Mouse (Mus musculus) limb, embryonic 10.5 days (tissue): ENCODE data around the gene Atp4a. TPM values are rescaled to one million over a fixed set of nuclear protein-coding genes. Genes with fewer than 3 reads are reported as not detected.
A peak's percentile ranks its signal among the peaks of the same experiment; 100 is the strongest.

Source experiments
- DNase-seq: peaks from one replicate; pipeline ENCODE4 v3.0.0-alpha.2; 2017; ENCODE audit warnings: low spot score
- H3K27ac ChIP-seq: fragments of 300-500 bp; sonication (generic); 2 replicates; pipeline ENCODE4 v1.5.1; 2016; ENCODE audit warnings: mild to moderate bottlenecking
- H3K27me3 ChIP-seq: fragments of 300-500 bp; sonication (generic); 2 replicates; pipeline ENCODE4 v1.6.1; 2016; ENCODE audit warnings: low read depth, mild to moderate bottlenecking; ENCODE audit not compliant: poor library complexity, severe bottlenecking
- H3K36me3 ChIP-seq: fragments of 300-500 bp; sonication (generic); 2 replicates; pipeline ENCODE4 v1.6.1; 2016; ENCODE audit warnings: mild to moderate bottlenecking, moderate library complexity
- H3K4me1 ChIP-seq: fragments of 300-500 bp; sonication (generic); 2 replicates; pipeline ENCODE4 v1.6.1; 2016
- H3K4me3 ChIP-seq: fragments of 300-500 bp; sonication (generic); 2 replicates; pipeline ENCODE4 v1.5.1; 2016; ENCODE audit warnings: mild to moderate bottlenecking, moderate library complexity
- H3K9me3 ChIP-seq: fragments of 300-500 bp; sonication (generic); replicated peaks from 2 replicates; pipeline ENCODE4 v1.6.1; 2016; ENCODE audit warnings: mild to moderate bottlenecking
- WGBS: fragments of 180-500 bp; shearing (Covaris S2); methylation state at CpG from one replicate; pipeline ENCODE4 v1.1.7; 2016; 5-methylcytosine and 5-hydroxymethylcytosine counted together
- polyA plus RNA-seq: library from polyadenylated mRNA; unstranded; fragments of >200 nt; fragmentation: Nextera tagmentation; extraction: Ambion mirVana; gene quantifications from 2 replicates; pipeline ENCODE4 v1.2.1, GENCODE M21; 2016

Atp4a gene
- polyA plus RNA-seq: 0.08 and 0.38 TPM in 2 replicates

GRCm38 (mm10) chr7:30711942-30712341, at the start of gene Atp4a:
TSS of gene Atp4a (plus strand) at chr7:30712209.
- no peak for DNase-seq
- peaks cover 29% of the 10 kb centered on the region for H3K27me3 ChIP-seq
- no peak within 1 kb of the TSS for H3K4me3 ChIP-seq
- H3K9me3 ChIP-seq: no peaks in the 10 kb centered on the region
- H3K27ac ChIP-seq: no peak within 1 kb of the TSS
- peaks cover 2% of the 10 kb centered on the region for H3K4me1 ChIP-seq
- 86% methylated on average over 3 of the region's 3 CpGs for WGBS
- H3K36me3 ChIP-seq: no peaks in the 10 kb centered on the region

GRCm38 (mm10) chr7:30664529-30665200, 47.3 kb upstream of the Atp4a start, which contains the start of gene Haus5:
TSS of gene Haus5 (minus strand) at chr7:30664994.
- DNase-seq: peak; percentile 93
- Histone ChIP-seq H3K27me3 (no peaks in the 10 kb centered on the region), H3K27ac (peak within 1 kb of the TSS; percentile 84), H3K36me3 (peaks cover 38% of the 10 kb centered on the region), H3K9me3 (no peaks in the 10 kb centered on the region), H3K4me3 (peak within 1 kb of the TSS; percentile 76), H3K4me1 (peaks cover 9% of the 10 kb centered on the region)
- under 1% methylated on average over 34 of the region's 34 CpGs for WGBS

GRCm38 (mm10) chr7:30665321-30665720, 46.7 kb upstream of the Atp4a start:
- no peaks in the 10 kb centered on the region for H3K9me3 ChIP-seq
- H3K4me1 ChIP-seq: peaks cover 9% of the 10 kb centered on the region
- 9% methylated on average over 11 of the region's 11 CpGs for WGBS
- H3K27ac ChIP-seq: peak overlapping the region; percentile 84
- H3K27me3 ChIP-seq: no peaks in the 10 kb centered on the region
- DNase-seq: no peak
- peak overlapping the region; percentile 76 for H3K4me3 ChIP-seq
- peaks cover 31% of the 10 kb centered on the region for H3K36me3 ChIP-seq

- Histone ChIP-seq H3K4me3 (no peak overlapping the region), H3K36me3 (no peaks in the 10 kb centered on the region), H3K9me3 (no peaks in the 10 kb centered on the region), H3K27ac (no peak overlapping the region), H3K4me1 (peaks cover 8% of the 10 kb centered on the region), H3K27me3 (no peaks in the 10 kb centered on the region)
- WGBS: 42% methylated on average over 3 of the region's 3 CpGs
- no peak for DNase-seq
Observed at GRCm38 (mm10) chr7:30669229-30669628, 42.8 kb upstream of the Atp4a start.

- Histone ChIP-seq H3K27me3 (no peaks in the 10 kb centered on the region), H3K4me3 (no peak within 1 kb of the TSS), H3K9me3 (no peaks in the 10 kb centered on the region), H3K36me3 (no peaks in the 10 kb centered on the region), H3K27ac (no peak within 1 kb of the TSS), H3K4me1 (no peaks in the 10 kb centered on the region)
- WGBS: 68% methylated on average over 9 of the region's 9 CpGs
- DNase-seq: no peak
Observed at GRCm38 (mm10) chr7:30671480-30671879, 40.5 kb upstream of the Atp4a start, which contains the start of gene Pmis2. TSS of gene Pmis2 (minus strand) at chr7:30671605.

GRCm38 (mm10) chr7:30678263-30678975, 33.6 kb upstream of the Atp4a start:
- Histone ChIP-seq H3K27ac (no peak overlapping the region), H3K9me3 (no peaks in the 10 kb centered on the region), H3K4me1 (no peaks in the 10 kb centered on the region), H3K27me3 (no peaks in the 10 kb centered on the region), H3K4me3 (no peak overlapping the region), H3K36me3 (no peaks in the 10 kb centered on the region)
- no peak for DNase-seq
- WGBS: 75% methylated on average over 5 of the region's 5 CpGs

- Histone ChIP-seq H3K9me3 (no peaks in the 10 kb centered on the region), H3K36me3 (no peaks in the 10 kb centered on the region), H3K27ac (no peak overlapping the region), H3K4me3 (no peak overlapping the region), H3K27me3 (peaks cover 7% of the 10 kb centered on the region), H3K4me1 (no peaks in the 10 kb centered on the region)
- WGBS: 69% methylated on average over 5 of the region's 5 CpGs
- DNase-seq: no peak
Observed at GRCm38 (mm10) chr7:30681897-30682296, 30.1 kb upstream of the Atp4a start.

- no peak overlapping the region for H3K27ac ChIP-seq
- H3K36me3 ChIP-seq: no peaks in the 10 kb centered on the region
- no peaks in the 10 kb centered on the region for H3K9me3 ChIP-seq
- H3K27me3 ChIP-seq: peaks cover 22% of the 10 kb centered on the region
- H3K4me3 ChIP-seq: no peak overlapping the region
- WGBS: 84% methylated on average over 2 of the region's 2 CpGs
- DNase-seq: no peak
- H3K4me1 ChIP-seq: no peaks in the 10 kb centered on the region
Observed at GRCm38 (mm10) chr7:30683425-30683824, 28.6 kb upstream of the Atp4a start.

- WGBS: 77% methylated on average over 6 of the region's 6 CpGs
- DNase-seq: no peak
Observed at GRCm38 (mm10) chr7:30688325-30688724, 23.7 kb upstream of the Atp4a start.

GRCm38 (mm10) chr7:30698101-30698500, 13.9 kb upstream of the Atp4a start:
- no peak overlapping the region for H3K27ac ChIP-seq
- 73% methylated on average over 5 of the region's 5 CpGs for WGBS
- DNase-seq: no peak
- H3K4me1 ChIP-seq: no peaks in the 10 kb centered on the region
- no peaks in the 10 kb centered on the region for H3K9me3 ChIP-seq
- H3K36me3 ChIP-seq: no peaks in the 10 kb centered on the region
- H3K4me3 ChIP-seq: no peak overlapping the region
- H3K27me3 ChIP-seq: no peaks in the 10 kb centered on the region

More at GRCm38 (mm10) chr7:30688325-30688724, 23.7 kb upstream of the Atp4a start:
- H3K36me3 ChIP-seq: no peaks in the 10 kb centered on the region
- no peaks in the 10 kb centered on the region for H3K9me3 ChIP-seq
- H3K27ac ChIP-seq: no peak overlapping the region
- peaks cover 23% of the 10 kb centered on the region for H3K27me3 ChIP-seq
- H3K4me1 ChIP-seq: no peaks in the 10 kb centered on the region
- H3K4me3 ChIP-seq: no peak overlapping the region

- Histone ChIP-seq H3K4me3 (no peak within 1 kb of the TSS), H3K4me1 (no peaks in the 10 kb centered on the region), H3K27me3 (no peaks in the 10 kb centered on the region), H3K27ac (no peak within 1 kb of the TSS), H3K36me3 (no peaks in the 10 kb centered on the region), H3K9me3 (no peaks in the 10 kb centered on the region)
- WGBS: 39% methylated on average over 9 of the region's 9 CpGs
- no peak for DNase-seq
Observed at GRCm38 (mm10) chr7:30698589-30698988, 13.4 kb upstream of the Atp4a start, which contains the start of gene 2200002J24Rik. TSS of gene 2200002J24Rik (plus strand) at chr7:30698926.

- Histone ChIP-seq H3K4me1 (no peaks in the 10 kb centered on the region), H3K36me3 (no peaks in the 10 kb centered on the region), H3K27me3 (no peaks in the 10 kb centered on the region), H3K27ac (no peak overlapping the region), H3K4me3 (no peak overlapping the region), H3K9me3 (no peaks in the 10 kb centered on the region)
- DNase-seq: no peak
- WGBS: 86% methylated on average over 8 of the region's 8 CpGs
Observed at GRCm38 (mm10) chr7:30706214-30706882, 5.7 kb upstream of the Atp4a start.

GRCm38 (mm10) chr7:30707441-30707840, 4.6 kb upstream of the Atp4a start:
- peaks cover 5% of the 10 kb centered on the region; the same call in 1 of the 2 replicates for H3K27me3 ChIP-seq
- H3K4me3 ChIP-seq: no peak overlapping the region
- no peaks in the 10 kb centered on the region for H3K36me3 ChIP-seq
- 100% methylated on average over 1 of the region's 1 CpGs for WGBS
- no peaks in the 10 kb centered on the region for H3K9me3 ChIP-seq
- DNase-seq: no peak
- no peaks in the 10 kb centered on the region for H3K4me1 ChIP-seq
- H3K27ac ChIP-seq: no peak overlapping the region
